Mouse (Mus musculus): ENCODE measurements at regions not wholly inside any gene's neighbourhood (a gene's known extent, or its start where the extent isn't known, plus 50 kb on each side); places are given as distances from the start of the nearest gene placed in this dataset.

DNA sequence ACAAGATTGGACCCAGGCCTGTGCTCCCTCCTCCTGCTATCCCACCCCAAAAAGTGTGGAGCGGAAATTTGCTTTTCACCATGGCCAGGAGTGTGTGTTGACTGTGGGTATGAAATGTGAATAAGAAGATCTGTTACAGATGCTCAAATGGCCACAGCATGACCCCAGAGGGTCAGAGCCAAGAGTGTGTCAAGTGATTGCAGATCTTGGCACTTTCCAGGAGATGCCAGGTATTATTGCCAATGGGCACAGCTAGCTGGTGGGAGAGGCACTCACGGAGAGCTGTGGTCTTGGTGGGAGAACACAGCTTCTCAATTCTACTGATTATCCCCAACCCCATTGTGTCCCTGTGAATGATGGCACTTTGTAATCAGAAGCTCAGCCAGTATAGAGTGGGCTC lies 62.7 kb downstream of the Smim20 start:
- no peak for DNase-seq (ENCODE audit: low spot score in 2 of 2)

- no peak for DNase-seq (ENCODE audit: low spot score in 2 of 2)
Measured at GRCm38 (mm10) chr5:53336704-53337103, 69.8 kb downstream of the Smim20 start.

DNA sequence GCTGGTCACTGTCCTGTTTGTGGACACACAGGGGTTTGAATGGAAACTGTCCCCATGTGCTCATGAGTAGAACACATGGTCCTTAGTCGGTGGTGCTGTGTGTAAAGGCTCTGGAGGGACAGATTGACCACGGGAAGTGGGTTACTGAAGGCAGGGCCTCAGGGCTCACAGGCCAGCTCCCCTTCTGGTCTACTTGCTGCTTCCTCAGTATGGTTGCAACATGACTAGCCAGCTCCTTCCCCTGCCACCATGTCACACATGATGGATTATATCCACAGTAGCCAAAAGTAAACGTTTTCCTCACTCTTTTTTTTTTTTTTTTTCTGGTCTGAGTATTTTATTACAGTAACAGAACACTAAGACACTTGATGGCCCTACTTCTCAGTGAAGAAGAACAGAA lies 70.9 kb downstream of the Smim20 start:
- DNase-seq (ENCODE audit: low spot score in 2 of 2) = no peak

- DNase-seq (ENCODE audit: low spot score in 2 of 2) = no peak
Measured at GRCm38 (mm10) chr5:53345164-53345563, 78.3 kb downstream of the Smim20 start.

GRCm38 (mm10) chr5:53346028-53346427 lies 79.1 kb downstream of the Smim20 start:
- no peak for DNase-seq (ENCODE audit: low spot score in 2 of 2)

DNA sequence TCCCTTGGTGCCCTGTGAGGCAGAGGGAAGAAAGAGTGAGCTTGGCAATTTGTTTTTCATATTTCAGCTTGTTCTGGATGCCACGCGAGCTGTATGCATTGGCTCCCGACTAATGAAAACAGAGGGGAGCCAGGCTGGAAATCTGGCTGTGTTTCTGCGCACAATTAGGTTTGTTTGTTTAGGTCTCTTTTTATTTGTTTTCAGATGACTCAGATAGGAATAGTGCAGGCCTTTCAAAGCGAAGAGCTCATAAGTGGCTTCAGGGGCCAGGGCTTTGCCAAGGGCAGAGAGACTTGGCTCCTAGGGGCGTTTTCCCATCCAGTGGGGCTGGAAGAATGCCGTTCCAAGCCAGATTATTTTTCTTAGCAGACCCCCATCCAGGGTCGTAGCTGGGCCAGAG lies 79.9 kb downstream of the Smim20 start:
- DNase-seq (ENCODE audit: low spot score in 2 of 2) = no peak

DNA sequence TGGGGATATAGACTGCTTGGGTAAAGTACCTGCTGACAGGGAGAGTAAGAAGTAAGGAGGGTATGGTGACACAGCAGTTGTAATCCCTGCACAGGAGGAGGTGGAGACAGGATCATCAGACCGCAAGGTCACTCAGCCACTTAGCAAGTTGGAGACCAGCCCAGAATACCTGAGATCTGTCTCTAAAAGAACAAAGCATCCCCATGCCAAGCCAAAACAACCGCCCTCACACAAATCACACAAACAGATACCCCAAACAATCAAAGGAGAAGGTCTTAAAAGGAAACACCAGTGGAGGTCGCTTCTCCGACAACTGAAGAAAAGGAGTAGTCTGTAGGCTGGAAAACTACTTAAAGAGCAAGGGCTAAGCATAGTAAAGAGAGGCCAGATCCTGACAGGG lies 86.0 kb downstream of the Smim20 start:
- no peak for DNase-seq (ENCODE audit: low spot score in 2 of 2)

- DNase-seq (ENCODE audit: low spot score in 2 of 2) = no peak
Measured at GRCm38 (mm10) chr5:53354296-53354695, 87.4 kb downstream of the Smim20 start.

- DNase-seq (ENCODE audit: low spot score in 2 of 2) = peak; percentile 66 to 85
Measured at GRCm38 (mm10) chr5:53355069-53355468, 88.2 kb downstream of the Smim20 start.

DNA sequence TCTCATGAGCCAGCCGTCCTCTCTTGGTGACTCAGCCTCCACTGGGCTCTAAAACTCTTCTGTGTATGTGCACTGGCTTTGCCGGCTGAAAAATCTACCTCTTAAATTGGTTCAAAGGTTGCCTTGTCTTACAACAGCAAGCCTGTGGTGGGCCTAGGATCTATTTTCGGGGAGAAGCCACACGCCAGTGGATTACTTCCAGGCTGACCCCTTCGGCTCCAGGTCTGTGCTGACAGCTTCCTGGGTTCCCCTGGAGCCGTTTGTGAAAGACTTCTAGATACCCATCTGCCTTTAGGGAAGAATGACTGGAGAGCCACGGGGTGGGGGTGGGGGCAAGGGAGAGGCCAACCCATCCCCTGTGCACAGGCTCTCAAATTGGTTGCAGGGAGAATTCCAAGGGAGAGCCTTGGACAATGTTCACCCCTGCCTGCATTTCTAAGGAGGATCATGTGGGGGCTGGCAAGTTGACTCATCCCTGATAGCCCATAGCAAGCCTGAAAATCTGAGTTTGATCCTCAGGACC lies 90.3 kb downstream of the Smim20 start:
- no peak for DNase-seq (ENCODE audit: low spot score in 2 of 2)

- DNase-seq (ENCODE audit: low spot score in 2 of 2) = no peak
Measured at GRCm38 (mm10) chr5:53358181-53358580, 91.3 kb downstream of the Smim20 start.

GRCm38 (mm10) chr5:53359887-53360286 lies 93.0 kb downstream of the Smim20 start:
- no peak for DNase-seq (ENCODE audit: low spot score in 2 of 2)

DNA sequence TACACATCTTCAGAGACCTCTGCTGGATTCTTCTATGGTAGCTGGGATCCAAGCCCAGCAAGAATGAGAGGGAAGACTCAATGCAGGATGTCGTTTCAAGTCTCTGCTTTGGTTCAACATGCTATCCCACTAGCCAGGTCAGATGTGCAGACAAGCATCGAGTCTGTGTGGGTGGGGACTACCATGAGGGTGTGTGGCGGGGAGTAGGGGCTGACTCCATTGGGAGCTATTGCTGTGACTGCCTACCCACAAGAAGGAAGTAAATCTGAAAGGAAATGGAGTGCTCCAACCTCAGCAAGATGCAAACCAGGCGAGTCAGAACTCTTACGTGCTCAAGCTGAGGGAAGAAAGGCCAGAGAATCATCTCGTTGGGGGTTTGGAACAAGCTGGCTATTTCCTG lies 94.4 kb downstream of the Smim20 start:
- DNase-seq (ENCODE audit: low spot score in 2 of 2) = no peak

GRCm38 (mm10) chr5:53363898-53364297 lies 97.0 kb downstream of the Smim20 start:
- DNase-seq (ENCODE audit: low spot score in 2 of 2) = no peak

DNA sequence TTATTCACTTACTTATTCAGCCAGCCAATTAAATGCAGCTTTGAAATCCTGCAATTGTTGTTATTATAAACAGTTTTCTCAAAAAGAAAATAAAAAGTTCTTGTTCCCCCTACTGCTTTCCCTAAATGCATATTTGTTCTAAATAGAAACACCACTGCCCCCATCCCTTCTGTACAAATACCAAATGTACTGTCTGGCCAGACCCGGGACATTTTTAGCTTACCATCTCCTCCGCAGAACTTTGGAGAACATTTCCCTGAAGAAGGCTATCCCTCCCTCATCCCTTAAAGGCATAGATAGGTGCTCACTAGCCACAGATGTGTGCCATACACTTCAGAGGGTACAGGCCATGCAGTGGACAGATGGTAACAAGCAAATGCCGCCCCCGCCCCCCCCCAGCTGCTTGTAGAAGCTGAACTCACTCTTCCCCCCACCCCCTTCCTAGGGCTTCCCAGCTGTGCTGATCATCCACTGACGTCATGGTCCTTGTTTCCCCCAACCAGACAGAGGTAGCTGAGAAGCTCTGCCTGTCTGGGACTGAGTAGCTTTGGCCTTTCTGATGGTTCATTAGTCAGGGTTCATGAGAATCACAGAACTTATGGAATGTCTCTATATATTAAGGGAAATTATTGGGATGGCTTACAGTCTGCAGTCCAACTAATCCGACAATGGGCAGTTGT lies 98.9 kb upstream of the Rbpj start:
- DNase-seq (ENCODE audit: low spot score in 2 of 2) = no peak

DNA sequence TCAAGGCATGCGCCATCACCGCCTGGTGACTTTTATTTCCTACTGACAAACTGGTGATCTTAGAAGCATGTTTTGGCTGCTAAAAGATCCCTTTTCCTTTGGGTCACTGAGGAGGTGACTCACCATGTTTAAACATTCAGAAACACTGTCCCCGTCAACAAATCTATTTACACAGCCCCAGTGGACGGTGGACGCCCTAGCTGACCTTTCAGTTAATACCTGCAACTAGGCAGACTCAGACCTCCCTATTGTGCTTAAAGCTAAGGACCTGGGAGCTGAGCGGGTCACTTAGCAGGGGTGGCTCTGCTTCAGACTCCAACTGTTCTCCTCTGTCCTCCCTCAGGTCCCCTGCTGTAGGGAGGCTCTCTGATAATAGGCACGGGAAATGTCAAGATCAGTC lies 95.7 kb upstream of the Rbpj start:
- no peak for DNase-seq (ENCODE audit: low spot score in 2 of 2)

DNA sequence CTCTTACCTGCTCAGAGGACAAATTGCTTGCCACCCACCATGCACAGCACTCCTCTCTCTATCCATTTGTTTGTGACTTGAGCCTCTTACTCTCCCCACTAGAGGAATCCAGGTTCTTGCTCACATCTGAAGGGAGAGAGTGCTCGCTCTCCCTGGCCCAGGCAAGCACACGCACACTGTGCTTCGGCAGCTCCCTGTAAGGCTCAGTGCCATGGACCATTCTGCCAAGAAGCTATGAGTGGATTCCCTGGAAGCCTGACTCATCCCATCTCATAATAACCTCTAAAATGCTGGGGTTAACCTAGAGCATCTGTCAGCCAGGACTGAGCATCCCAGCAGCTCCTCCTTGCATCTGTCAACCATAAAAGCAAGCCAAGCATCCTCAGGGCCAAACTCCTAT lies 94.3 kb upstream of the Rbpj start:
- no peak for DNase-seq (ENCODE audit: low spot score in 2 of 2)

DNA sequence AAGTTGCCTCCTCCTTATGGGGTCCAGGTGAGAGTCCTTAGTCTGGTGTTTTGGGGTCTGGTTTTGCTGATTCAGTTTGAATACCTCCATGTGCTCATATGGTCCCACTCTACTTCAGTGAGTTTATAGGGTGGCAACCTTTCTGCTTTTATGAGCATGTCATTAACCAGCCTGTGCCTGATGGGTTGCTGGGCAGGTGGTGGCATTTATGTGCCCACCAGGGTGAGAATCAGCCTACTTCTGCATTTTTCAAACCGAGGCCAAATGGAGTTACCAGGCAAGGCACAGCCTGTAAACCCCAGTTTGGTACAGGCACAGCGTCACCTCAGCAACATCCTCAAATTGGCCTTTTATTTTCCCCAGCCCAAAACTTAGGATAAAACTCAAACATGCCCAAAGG lies 92.6 kb upstream of the Rbpj start:
- DNase-seq (ENCODE audit: low spot score in 2 of 2) = no peak

DNA sequence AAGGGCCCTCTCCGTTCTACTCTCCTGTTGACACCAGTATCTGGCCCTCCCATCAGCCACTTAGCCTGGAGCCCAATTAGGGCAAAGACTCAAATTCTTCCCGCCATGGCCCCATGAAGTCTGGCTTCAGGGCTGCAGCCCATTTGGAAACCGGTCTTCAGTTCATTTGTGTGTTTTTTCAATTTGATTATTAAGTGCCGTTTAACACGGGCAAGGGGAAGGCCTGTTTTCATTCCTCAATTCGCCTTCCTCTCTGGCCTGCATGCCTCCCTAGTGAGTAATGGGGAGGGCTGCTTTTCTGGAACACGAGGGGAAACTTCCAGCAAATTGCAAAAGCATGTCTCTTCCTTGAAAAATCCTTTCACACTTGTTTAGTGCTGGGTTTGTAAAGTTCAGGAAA lies 89.1 kb upstream of the Rbpj start:
- no peak for DNase-seq (ENCODE audit: low spot score in 2 of 2)

DNA sequence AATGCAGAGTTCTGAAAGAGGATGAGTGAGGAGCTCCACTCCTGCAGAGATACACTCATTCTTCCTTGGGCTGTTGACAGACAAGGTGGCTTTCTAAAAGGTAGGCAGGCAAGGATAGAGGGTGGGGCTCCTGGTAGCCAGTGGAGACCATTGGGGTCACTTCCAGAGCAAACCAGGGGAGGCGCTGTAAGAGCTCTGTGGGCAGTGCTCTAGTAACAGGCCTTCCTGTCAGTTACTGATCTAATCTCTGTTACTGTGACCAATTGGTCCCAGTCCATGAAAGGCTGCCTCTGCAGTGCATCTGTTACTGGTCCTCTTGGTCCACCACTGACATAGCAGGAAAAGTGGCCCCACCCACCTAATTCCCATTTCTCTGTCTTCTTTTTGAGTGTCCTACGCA lies 88.3 kb upstream of the Rbpj start:
- DNase-seq (ENCODE audit: low spot score in 2 of 2) = no peak

- no peak for DNase-seq (ENCODE audit: low spot score in 2 of 2)
Measured at GRCm38 (mm10) chr5:53378106-53378505, 87.8 kb upstream of the Rbpj start.

DNA sequence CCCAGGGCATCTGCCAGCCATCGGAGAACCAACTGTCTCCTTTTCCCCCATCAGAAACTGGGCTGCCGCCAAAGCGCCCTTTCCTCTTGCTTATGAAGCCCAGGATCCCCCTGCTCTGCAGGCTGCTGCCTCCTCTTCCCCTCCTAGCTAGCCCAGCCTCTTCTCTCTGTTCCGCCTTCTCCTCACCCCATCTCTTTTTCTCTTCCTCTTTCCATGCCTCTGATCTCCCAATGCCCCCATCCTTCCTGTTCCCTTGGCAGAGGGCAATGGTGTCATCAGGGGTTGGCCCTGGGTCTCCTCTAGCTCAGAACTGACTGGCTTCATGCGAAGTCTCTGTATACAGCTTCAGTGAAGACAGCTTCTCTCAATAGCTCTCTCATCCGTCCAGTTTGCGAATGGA lies 87.4 kb upstream of the Rbpj start:
- no peak for DNase-seq (ENCODE audit: low spot score in 2 of 2)

DNA sequence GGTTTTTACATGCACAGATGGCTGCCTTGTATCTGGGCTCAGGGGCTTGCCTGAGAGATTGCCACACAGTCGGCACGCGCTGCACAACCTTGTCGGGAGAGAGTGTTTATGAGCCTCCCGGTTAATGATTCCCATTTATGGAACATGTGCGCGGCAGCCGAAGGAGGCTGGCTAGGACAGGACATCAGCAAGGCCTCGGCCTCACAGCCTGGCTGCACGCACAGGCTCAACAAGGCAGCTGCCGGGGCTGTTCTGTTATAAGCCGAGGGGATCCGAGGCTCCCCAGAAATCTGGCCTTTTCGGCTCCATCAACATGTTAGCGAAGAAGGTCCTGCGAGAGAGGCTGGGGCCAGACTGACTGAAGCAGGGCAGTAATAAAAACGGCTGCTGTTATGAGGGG lies 86.3 kb upstream of the Rbpj start:
- DNase-seq (ENCODE audit: low spot score in 2 of 2) = no peak

- no peak for DNase-seq (ENCODE audit: low spot score in 2 of 2)
Measured at GRCm38 (mm10) chr5:53380203-53380602, 85.7 kb upstream of the Rbpj start.
